Mouse (Mus musculus) G1E (cell line): ENCODE data around the gene Armc8.

Source experiments
- CTCF ChIP-seq: IDR thresholded peaks from 2 replicates; pipeline ENCODE4 v1.5.1; 2012; ENCODE audit warnings: low read depth, low read length, inconsistent platforms, mixed read lengths
- POLR2AphosphoS5 ChIP-seq: IDR thresholded peaks from 2 replicates; pipeline ENCODE4 v1.6.1; 2012; ENCODE audit warnings: low read depth, low read length, inconsistent platforms; ENCODE audit not compliant: insufficient replicate concordance
- TAL1 ChIP-seq: conservative IDR thresholded peaks from 2 replicates; pipeline ENCODE4 v1.6.1; 2012; ENCODE audit warnings: low read depth, low read length, inconsistent platforms, mixed read lengths

DNA sequence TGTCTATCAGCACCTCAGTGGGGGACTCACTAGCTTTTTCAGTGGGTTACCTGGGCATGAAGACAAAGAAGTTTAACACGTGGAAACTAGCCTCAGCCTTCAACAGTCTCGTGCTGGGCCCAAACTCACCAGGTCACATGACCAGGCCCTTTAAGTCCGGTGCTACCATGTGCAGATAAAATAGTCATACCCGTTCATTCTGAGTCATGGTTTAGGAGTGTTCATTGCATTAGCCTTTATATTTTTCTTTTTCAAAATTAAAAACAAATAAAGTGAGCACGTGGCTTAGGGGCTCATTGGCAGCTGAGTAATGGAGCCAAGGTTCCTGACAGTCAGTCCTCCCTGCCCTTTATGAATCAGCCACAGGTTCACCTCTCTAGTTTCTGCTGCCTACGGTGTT lies 137.9 kb downstream of the Armc8 start:
- TF ChIP-seq CTCF: no peak
- TF ChIP-seq POLR2AphosphoS5: no peak
- no peak for TF ChIP-seq TAL1
